Mouse (Mus musculus) layer of hippocampus, adult 18-20 months (tissue): ENCODE results near the gene Plin1. TPM values are rescaled to one million over a fixed set of nuclear protein-coding genes. Genes with fewer than 3 reads are reported as not detected.

ENCODE experiments used
- DNase-seq, 2 experiments: peaks; one replicate each; pipeline ENCODE4 v3.0.0; 2022; ENCODE audit warnings: low spot score in 2 of 2
- long read RNA-seq: library from polyadenylated mRNA; stranded (forward); transcript quantifications from one replicate; pipeline ENCODE4 v2.0.0, GENCODE M21; 2021
- total RNA-seq, 2 experiments: library from RNA; stranded (reverse); gene quantifications; 2 replicates each; pipeline ENCODE4 v1.2.3; 2021

Plin1 gene
- under 1 TPM in 1 of 2 experiments, not detected in 1; 0.37 TPM for total RNA-seq
- long read RNA-seq: 0 reads

- DNase-seq: no peak
These were observed at the start of gene Plin1 for GRCm38 (mm10) chr7:79732622-79733021. Plin1 (minus strand) TSS chr7:79732903.

DNA sequence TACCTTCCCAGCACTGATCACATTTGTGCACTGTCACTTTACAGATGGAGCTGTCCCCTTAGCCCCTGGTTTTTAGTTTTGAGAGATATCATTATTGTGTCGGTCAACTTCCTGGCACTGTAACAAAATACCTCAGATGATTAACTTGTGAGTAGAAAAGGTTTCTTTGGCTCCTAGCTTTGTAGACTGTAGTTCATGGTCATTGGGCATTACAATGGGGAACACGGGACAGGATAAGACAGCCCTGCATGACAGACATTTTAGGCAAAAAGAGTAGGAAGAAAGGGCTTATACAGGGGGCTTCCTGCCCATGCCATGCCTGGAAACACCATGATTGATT, 49.8 kb upstream of the Plin1 start:
- DNase-seq: no peak

DNA sequence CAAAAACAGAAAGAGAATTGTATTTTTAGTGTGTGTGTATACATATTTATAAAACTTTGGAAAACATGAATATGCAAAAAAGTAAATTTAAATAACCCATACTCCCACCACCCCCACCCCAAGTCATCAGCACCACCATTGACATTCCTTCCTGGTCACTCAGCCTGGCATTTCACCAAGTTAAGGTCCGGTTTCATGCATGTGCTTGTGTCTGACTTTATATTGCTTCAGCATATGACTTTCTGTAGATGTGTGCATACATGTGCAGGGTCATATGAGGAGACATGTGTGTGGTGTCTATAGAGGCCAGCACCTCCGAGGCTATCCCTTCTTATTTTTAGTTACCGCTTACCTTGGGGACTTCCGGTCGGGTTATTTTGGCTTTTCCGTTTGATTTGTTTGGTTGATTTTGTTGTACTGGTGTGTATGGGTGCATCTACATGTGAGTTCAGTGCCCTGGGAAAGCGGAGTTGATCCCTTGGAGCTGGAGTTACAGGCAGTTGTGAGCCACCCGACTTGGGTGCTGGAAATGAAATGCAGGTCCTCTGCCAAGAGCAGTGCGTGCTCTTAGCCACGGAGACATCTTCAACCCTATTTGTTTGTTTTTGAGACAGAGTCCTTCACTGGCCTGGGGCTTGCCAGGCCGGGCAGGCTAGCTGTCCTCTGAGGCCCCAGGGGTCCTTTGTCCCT, 49.3 kb upstream of the Plin1 start:
- DNase-seq: no peak

DNA sequence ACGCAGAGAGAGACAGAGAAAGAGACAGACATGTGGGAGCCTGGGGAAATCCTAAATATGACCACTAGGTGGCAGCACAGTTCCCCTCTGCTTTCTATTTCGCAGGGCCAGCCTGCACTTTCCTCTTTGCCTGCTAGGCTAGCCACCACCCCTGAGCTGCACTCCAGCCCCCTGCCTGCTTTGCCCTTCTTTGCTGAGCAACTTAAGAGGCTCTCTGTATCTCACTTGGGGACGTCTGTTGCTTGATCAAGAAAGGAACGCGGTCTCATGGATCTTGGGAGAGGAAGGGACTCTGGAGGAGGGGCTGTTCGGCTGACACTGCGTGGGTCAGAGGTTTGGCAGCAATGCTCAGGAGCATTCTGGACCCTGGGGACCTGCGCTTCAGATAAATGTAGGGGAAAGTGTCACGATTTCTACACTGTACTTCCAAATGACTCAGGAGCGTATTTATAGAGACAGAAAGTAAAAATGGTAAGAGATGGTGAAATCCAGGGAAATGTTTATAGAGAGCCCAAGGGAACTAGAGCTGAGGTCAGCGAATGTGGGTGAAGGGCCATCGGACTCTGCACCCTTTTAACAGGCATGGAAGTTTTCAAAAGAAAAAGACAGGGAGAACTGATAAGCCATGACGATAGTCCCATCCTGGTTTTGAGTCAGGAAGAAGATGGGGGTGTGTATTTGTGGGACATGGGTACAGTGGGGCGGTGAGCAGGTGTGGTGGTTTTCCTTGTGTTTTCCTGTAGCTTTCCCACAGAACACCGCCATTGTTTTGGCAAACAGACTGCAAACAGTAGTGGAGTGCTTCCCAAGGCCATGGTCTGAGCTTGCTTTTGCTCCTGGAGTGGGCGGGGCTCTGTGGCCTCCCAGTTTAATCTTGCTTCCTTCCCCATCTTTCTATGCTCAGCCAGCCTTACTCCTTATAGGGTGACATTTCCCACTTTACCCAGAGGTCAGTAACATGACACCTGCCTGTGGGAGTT, 48.2 kb upstream of the Plin1 start:
- DNase-seq: peak; percentile 37 to 86

DNA sequence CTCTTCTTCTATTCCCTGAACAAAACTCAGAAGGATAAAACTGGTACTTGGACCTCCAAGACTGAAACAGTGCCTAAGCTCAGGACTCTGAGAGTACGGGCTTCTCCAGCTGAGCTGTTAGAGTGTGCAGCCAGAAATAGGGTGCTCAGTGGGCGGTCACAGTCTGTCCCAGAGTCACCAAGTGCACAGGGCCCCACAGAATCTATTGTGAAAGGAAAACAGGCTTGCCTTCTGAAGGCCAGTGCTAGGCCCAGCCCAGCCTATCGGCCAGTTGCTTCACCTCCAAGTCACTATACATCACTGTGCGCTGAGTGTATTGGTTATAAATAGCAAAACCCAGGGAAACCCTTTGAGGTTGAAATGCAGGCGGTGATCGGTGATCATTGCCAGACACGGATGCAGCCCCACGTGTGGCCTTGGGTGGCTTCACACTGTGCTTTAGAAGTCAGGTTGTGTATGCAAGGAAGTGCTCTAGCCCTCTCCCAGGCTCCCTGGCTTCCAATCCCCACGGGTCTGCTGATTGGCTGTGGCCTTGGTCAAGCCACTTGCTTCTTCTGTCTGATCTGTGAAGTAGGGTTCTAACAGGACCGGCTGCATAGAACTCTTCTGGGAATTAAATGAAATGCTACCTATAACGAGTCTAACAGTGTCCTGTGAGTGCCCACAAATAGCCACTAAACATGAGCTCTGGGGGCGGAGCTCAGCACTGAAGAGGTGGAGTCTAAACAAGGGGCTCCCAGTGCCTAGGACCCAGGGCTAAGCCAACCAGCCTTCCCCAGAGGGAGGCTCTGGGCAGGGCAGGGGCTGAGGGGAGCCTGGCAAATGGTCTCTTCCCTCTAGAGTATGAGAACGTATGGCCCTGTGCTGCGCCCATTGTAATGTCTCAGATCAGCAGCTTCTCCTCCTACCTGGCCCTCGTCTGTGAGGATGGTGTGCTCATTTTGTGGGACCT, 39.1 kb upstream of the Plin1 start:
- peak in 1 of 2 experiments; percentile 56 for DNase-seq

DNA sequence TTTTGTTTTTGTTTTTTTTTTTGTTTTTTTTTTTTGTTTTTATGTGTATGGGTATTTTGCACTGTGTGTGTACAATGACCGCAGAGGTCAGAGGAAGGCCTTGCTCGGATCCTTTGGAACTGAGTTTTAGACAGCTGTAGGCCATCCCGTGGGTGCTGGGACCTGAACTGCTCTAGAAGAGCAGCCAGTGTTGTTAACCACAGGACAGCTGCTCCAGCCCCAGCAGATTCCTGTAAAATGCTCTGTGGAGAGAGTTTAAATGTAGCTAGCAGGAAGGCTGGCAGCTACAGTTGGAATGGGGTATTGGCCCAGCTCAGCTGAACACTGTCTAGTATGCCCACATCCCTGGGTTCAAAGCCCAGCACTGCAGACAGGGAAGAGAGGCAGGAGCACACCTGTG, 37.0 kb upstream of the Plin1 start:
- no peak for DNase-seq

- DNase-seq: no peak
These were observed 33.3 kb upstream of the Plin1 start for GRCm38 (mm10) chr7:79765991-79766390.

- no peak for DNase-seq
These were observed 29.4 kb upstream of the Plin1 start for GRCm38 (mm10) chr7:79762106-79762505.

- no peak for DNase-seq
These were observed 28.6 kb upstream of the Plin1 start for GRCm38 (mm10) chr7:79761124-79761876.

- no peak for DNase-seq
These were observed 27.1 kb upstream of the Plin1 start for GRCm38 (mm10) chr7:79759766-79760165.

- DNase-seq: no peak
These were observed 25.5 kb upstream of the Plin1 start for GRCm38 (mm10) chr7:79758176-79758575.

DNA sequence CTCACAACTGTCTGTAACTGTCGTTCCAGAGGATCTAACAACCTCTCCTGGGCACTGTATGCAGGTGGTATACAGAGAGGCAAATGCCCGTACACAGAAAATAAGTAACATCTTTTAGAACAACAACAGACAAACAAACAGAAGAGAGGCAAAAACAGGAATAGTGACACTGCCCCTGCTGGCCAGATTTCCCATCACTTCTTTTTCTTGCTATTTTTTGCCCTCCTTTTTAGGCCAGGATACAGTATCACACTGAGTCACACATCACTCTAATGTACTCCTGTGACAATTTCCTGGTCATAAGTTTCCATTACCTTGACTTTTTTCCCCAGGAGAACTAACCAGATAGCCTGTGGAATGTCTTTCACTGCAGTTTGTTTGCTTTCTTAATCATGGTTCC, 23.6 kb upstream of the Plin1 start:
- DNase-seq: no peak

GRCm38 (mm10) chr7:79749511-79749910, 16.8 kb upstream of the Plin1 start:
- no peak for DNase-seq

DNA sequence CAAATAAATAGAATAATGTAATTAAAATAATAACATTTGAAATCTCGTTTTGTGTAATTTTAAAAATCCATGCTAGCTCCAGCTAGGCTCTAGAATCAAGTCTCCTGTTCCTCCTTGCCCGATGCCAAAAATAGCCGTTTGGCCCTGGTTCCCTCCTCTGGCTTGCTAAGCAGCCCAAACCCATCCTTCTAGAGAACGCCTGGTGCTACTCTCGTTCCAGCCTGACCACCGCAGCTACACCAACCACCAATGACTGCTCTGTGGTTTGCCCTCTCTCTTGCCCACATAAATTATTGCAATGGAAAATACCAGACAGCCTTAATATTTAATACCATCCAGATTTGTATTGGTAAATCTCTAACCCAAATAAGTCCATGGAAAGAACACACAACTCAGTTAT, 15.0 kb upstream of the Plin1 start:
- no peak for DNase-seq

DNA sequence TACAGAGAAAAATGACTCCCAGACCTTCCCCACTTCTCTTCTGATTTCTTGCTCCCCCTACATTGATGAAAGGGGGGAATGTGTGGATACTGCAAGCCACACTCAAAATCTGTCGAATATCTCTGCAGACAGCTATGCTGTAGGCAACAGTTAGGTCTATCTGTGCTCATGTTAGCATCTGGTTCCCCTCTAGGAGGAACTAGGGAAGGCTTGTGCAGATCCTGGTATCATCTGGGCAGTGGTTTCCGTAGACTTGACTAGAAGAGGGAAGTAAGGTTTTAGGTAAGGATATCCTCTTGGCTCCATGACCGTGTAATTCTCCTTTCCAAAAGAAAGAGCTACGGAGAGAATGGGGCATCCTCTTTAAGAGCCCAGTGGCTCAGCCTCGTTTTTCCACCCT, 11.9 kb upstream of the Plin1 start:
- no peak for DNase-seq

- peak in 1 of 2 experiments; percentile 41 for DNase-seq
These were observed 11.3 kb upstream of the Plin1 start for GRCm38 (mm10) chr7:79744051-79744450.

- DNase-seq: peak; percentile 73 to 84
These were observed 10.2 kb upstream of the Plin1 start, which contains the start of the genes Pex11a and Wdr93 for GRCm38 (mm10) chr7:79742659-79743536. Pex11a (minus strand) TSS chr7:79743131. Wdr93 (plus strand) TSS chr7:79743163.

GRCm38 (mm10) chr7:79742277-79742658, 9.6 kb upstream of the Plin1 start:
- no peak for DNase-seq

DNA sequence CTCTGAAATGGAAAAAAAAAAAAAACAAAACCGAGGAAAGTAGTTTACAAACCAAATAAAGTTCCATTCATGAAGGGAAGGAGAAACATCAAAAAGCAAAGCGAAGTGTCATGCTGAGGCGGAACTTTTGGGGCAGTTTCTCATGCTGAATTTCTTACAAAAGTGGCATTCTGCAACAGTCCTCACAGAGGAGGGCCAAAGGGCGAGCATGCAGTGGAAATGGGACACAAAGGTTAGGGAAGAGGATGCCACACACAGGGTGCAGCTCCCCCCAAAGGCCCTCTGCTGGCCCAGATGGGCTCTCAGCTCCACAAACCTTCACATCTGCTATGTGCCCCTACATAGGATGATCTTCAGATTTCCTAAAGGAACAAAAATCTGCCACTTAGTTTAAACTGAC, 7.6 kb upstream of the Plin1 start:
- no peak for DNase-seq
